Comparison of ENCODE assay signal across 12 mouse cellular contexts in the genomic region with DNA sequence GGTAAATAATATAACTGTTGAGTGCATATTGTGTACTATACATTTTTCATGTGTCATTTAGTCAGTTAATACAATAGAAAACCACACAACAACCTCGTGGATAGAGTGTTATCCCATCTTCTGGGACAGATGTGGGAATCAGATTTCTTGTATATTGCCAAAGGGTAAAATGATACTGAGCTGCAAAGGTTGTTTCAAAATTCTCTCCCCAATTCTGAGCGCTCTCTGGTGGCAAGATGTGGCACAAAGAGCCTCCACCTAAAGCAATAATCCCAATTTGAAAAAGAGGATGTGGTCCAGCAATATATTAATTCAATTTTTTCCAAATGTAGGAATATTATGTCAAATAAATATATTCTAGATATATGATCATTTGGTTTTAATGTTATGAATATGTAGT. TPM values are rescaled to one million over a fixed set of nuclear protein-coding genes. Genes with fewer than 3 reads are reported as not detected.
A peak's percentile ranks its signal among the peaks of the same experiment; 100 is the strongest.
DNase-seq lines count a peak whose midpoint lies in the region; ATAC-seq and TF ChIP-seq lines count a peak whose summit lies in the region.
"Had no signal": no experiment of that assay in that cellular context is flagged by ENCODE, and none has a peak within 500 bp of the region (broad histone marks: within the 10 kb centered on the region; RNA-seq: fewer than 3 reads in every experiment).

No protein-coding gene starts in this region.

- no peak overlapping the region for H3K9ac ChIP-seq in intestine, postnatal 0 days (ENCODE audit: low read depth, low read length)
- no peak overlapping the region for H3K9ac ChIP-seq in intestine, embryonic 16.5 days (ENCODE audit: low read depth, low read length)
- H3K9ac ChIP-seq in midbrain, postnatal 0 days (replicated peaks; ENCODE audit: low read length, poor library complexity, severe bottlenecking): no peak overlapping the region
- no peak overlapping the region for H3K9ac ChIP-seq in midbrain, embryonic 15.5 days
- H3K9ac ChIP-seq in forebrain, embryonic 13.5 days: no peak overlapping the region

- WGBS in intestine, postnatal 0 days: 35% methylated on average over 2 of the region's 2 CpGs
- whole genome bisulfite sequencing in intestine, embryonic 16.5 days: 23% methylated on average over 2 of the region's 2 CpGs
- WGBS in midbrain, postnatal 0 days: 24% methylated on average over 2 of the region's 2 CpGs
- 31% methylated on average over 2 of the region's 2 CpGs for WGBS in midbrain, embryonic 15.5 days
- 24% methylated on average over 2 of the region's 2 CpGs for WGBS in forebrain, embryonic 13.5 days

- H3K4me3 ChIP-seq in intestine, postnatal 0 days (ENCODE audit: low read depth, low read length): no peak overlapping the region
- no peak overlapping the region for H3K4me3 ChIP-seq in intestine, embryonic 16.5 days (ENCODE audit: low read length)
- H3K4me3 ChIP-seq in midbrain, postnatal 0 days (ENCODE audit: low read depth, low read length): no peak overlapping the region
- no peak overlapping the region for H3K4me3 ChIP-seq in midbrain, embryonic 15.5 days
- H3K4me3 ChIP-seq in forebrain, embryonic 13.5 days: no peak overlapping the region
- H3K4me3 ChIP-seq: erythroblast, embryonic 14.5 days; hindbrain, embryonic 10.5 days had no signal

- TF ChIP-seq CTCF in intestine, postnatal 0 days (IDR thresholded peaks at IDR 0.05; ENCODE audit: low read depth): peak; percentile 40
- TF ChIP-seq CTCF in midbrain, postnatal 0 days (IDR thresholded peaks at IDR 0.05): peak; percentile 62

- 0 out of 2 replicates have a peak, but pooled peaks cover 3% of the 10 kb centered on the region for H3K27me3 ChIP-seq in intestine, postnatal 0 days (replicated peaks; ENCODE audit: control insufficient read depth, insufficient read depth, low read length)
- H3K27me3 ChIP-seq in intestine, embryonic 16.5 days (replicated peaks; ENCODE audit: control insufficient read depth, insufficient read depth, low read length): no peaks in the 10 kb centered on the region
- no peaks in the 10 kb centered on the region for H3K27me3 ChIP-seq in midbrain, postnatal 0 days (ENCODE audit: insufficient read depth, low read length)
- no peaks in the 10 kb centered on the region for H3K27me3 ChIP-seq in midbrain, embryonic 15.5 days (replicated peaks)
- H3K27me3 ChIP-seq in forebrain, embryonic 13.5 days: no peaks in the 10 kb centered on the region

- H3K9me3 ChIP-seq in intestine, postnatal 0 days (ENCODE audit: control insufficient read depth): no peaks in the 10 kb centered on the region
- no peaks in the 10 kb centered on the region for H3K9me3 ChIP-seq in intestine, embryonic 16.5 days (ENCODE audit: control insufficient read depth, low read length)
- H3K9me3 ChIP-seq in midbrain, postnatal 0 days (ENCODE audit: low read length): no peaks in the 10 kb centered on the region
- H3K9me3 ChIP-seq in midbrain, embryonic 15.5 days: no peaks in the 10 kb centered on the region
- H3K9me3 ChIP-seq in forebrain, embryonic 13.5 days (replicated peaks): no peaks in the 10 kb centered on the region
- H3K9me3 ChIP-seq: hindbrain, embryonic 10.5 days had no signal

- H3K4me2 ChIP-seq in intestine, postnatal 0 days (replicated peaks; ENCODE audit: low read depth): no peak overlapping the region
- no peak overlapping the region for H3K4me2 ChIP-seq in intestine, embryonic 16.5 days (ENCODE audit: low read depth, low read length)
- no peak overlapping the region for H3K4me2 ChIP-seq in midbrain, postnatal 0 days (ENCODE audit: low read depth, low read length, poor library complexity, severe bottlenecking)
- H3K4me2 ChIP-seq in midbrain, embryonic 15.5 days: no peak overlapping the region
- no peak overlapping the region for H3K4me2 ChIP-seq in forebrain, embryonic 13.5 days

- DNase-seq in adrenal gland, postnatal 14 days: peak; percentile 37
- DNase-seq in adrenal gland, adult 18-20 months (ENCODE audit: low spot score in 2 of 2): no peak
- no peak for DNase-seq in midbrain, postnatal 0 days (ENCODE audit: low spot score)
- DNase-seq in spleen, postnatal 36 days (ENCODE audit: low spot score in 2 of 2): no peak
- DNase-seq: B cell, adult 2 months; cerebellum, adult 11-12 months had no signal

- H3K4me1 ChIP-seq in intestine, postnatal 0 days (replicated peaks; ENCODE audit: control insufficient read depth, insufficient read depth, low read length): no peaks in the 10 kb centered on the region
- no peaks in the 10 kb centered on the region for H3K4me1 ChIP-seq in intestine, embryonic 16.5 days (ENCODE audit: control insufficient read depth, insufficient read depth, low read length)
- H3K4me1 ChIP-seq in midbrain, postnatal 0 days (ENCODE audit: insufficient read depth, low read length): 0 out of 2 replicates have a peak, but pooled peaks cover 2% of the 10 kb centered on the region
- H3K4me1 ChIP-seq in midbrain, embryonic 15.5 days: 0 out of 2 replicates have a peak, but pooled peaks cover 10% of the 10 kb centered on the region
- peaks cover 17% of the 10 kb centered on the region for H3K4me1 ChIP-seq in forebrain, embryonic 13.5 days
- H3K4me1 ChIP-seq: hindbrain, embryonic 10.5 days had no signal

- no peaks in the 10 kb centered on the region for H3K36me3 ChIP-seq in intestine, postnatal 0 days (ENCODE audit: control insufficient read depth, insufficient read depth)
- no peaks in the 10 kb centered on the region for H3K36me3 ChIP-seq in intestine, embryonic 16.5 days (ENCODE audit: control insufficient read depth, insufficient read depth, low read length)
- no peaks in the 10 kb centered on the region for H3K36me3 ChIP-seq in midbrain, postnatal 0 days (ENCODE audit: insufficient read depth, low read length)
- no peaks in the 10 kb centered on the region for H3K36me3 ChIP-seq in midbrain, embryonic 15.5 days (replicated peaks)
- no peaks in the 10 kb centered on the region for H3K36me3 ChIP-seq in forebrain, embryonic 13.5 days (ENCODE audit: poor library complexity, severe bottlenecking)
- H3K36me3 ChIP-seq: hindbrain, embryonic 10.5 days had no signal

- no peak overlapping the region for H3K27ac ChIP-seq in intestine, postnatal 0 days (ENCODE audit: low read depth, low read length)
- no peak overlapping the region for H3K27ac ChIP-seq in intestine, embryonic 16.5 days (ENCODE audit: low read length)
- no peak overlapping the region for H3K27ac ChIP-seq in midbrain, postnatal 0 days (ENCODE audit: low read depth, low read length)
- H3K27ac ChIP-seq in midbrain, embryonic 15.5 days: no peak overlapping the region
- H3K27ac ChIP-seq in forebrain, embryonic 13.5 days: no peak overlapping the region
- H3K27ac ChIP-seq: hindbrain, embryonic 10.5 days had no signal

- no peak for ATAC-seq in intestine, postnatal 0 days
- ATAC-seq in intestine, embryonic 16.5 days: no peak
- no peak for ATAC-seq in midbrain, postnatal 0 days (ENCODE audit: low FRiP score)
- no peak for ATAC-seq in midbrain, embryonic 15.5 days (replicated peaks)
- ATAC-seq in forebrain, embryonic 13.5 days: no peak

RNA-seq across cellular contexts. Expression of gene Hectd2, which starts 5.7 kb away (rescaled TPM):
- 3.1 and 4.1 TPM in 2 replicates for total RNA-seq in adrenal gland, postnatal 14 days (2021)
- total RNA-seq in adrenal gland, adult 18-20 months (2021): 1 to 10 TPM; 1.4 to 2.7 TPM
- polyA plus RNA-seq in intestine, postnatal 0 days (2015; fragmentation: Nextera tagmentation; extraction: Ambion mirVana): 0.64 and 1.0 TPM in 2 replicates
- 1.3 and 1.4 TPM in 2 replicates for polyA plus RNA-seq in intestine, embryonic 16.5 days (2015; fragmentation: Nextera tagmentation; extraction: Ambion mirVana)
- 31.2 and 31.7 TPM in 2 replicates for total RNA-seq in midbrain, postnatal 0 days (2014; rRNA removed)
- 6.1 and 8.1 TPM in 2 replicates for polyA plus RNA-seq in midbrain, postnatal 0 days (2015; fragmentation: Nextera tagmentation; extraction: Ambion mirVana)
- polyA plus RNA-seq in midbrain, embryonic 15.5 days (2015; fragmentation: Nextera tagmentation; extraction: Ambion mirVana): 11.2 and 12.4 TPM in 2 replicates
- 12.1 and 12.8 TPM in 2 replicates for polyA plus RNA-seq in forebrain, embryonic 13.5 days (2015; fragmentation: Nextera tagmentation; extraction: Ambion mirVana)
- polyA plus RNA-seq: erythroblast, embryonic 14.5 days had no signal
